Mouse (Mus musculus) ES-Bruce4 (cell line): Measurements from ENCODE around the gene Cxxc4.

Experiments used
- CTCF ChIP-seq: IDR thresholded peaks from one replicate; pipeline ENCODE4 v1.8.1; 2011; ENCODE audit warnings: low read depth, low read length
- POLR2A ChIP-seq: IDR thresholded peaks from one replicate; pipeline ENCODE4 v1.8.1; 2011; ENCODE audit warnings: low read length; ENCODE audit not compliant: insufficient read depth

DNA sequence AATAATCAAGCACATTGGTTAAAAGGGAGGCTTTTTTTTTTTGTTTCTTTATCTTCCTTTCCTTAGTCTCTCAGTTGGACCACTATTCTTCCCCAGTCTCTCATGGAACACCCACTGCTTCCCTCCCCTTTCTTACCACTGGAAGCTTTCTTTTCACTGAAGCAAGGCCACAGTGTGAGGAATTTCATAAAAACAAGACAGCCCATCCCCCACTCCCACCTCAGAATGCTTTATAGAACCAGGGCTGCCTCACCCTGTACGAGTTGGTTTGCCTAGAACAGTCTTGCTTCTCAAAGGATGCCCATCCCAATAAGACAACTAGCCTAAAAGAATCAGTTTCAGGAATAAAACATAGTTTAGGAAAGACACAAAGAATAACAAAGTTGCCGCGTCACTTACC, 23.0 kb downstream of the Cxxc4 start:
- TF ChIP-seq CTCF (no peak), POLR2A (no peak)
